Mouse (Mus musculus) kidney, postnatal 4 days (tissue): ENCODE data around the gene Theg.

Experiments used
- DNase-seq, 2 experiments: peaks; one replicate each; pipeline ENCODE4 v3.0.0; 2021; ENCODE audit warnings: mixed read lengths in 2 of 2

The Theg gene

GRCm38 (mm10) chr10:79594111-79594510 lies 7.0 kb upstream of the Theg start:
- DNase-seq, result no peak

DNA sequence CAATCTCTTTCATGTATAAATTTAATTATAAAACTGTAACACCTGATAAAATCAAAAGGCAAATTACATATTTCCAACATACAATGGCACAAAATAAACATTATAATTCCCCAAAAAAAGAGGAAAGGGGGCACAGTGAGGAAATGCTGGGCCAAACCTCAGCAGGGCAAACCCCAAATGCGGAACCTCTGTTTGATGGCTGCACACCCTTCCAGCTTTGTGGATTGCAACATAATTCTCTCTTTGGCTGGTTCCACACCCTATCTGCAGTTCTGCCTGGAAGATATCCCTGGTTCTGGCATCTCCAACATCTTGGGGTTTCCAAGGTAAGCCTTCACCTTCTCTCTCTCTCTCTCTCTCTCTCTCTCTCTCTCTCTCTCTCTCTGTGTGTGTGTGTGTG lies 3.6 kb upstream of the Theg start:
- no peak for DNase-seq

- DNase-seq, result no peak
These were observed 608 bp upstream of the Theg start for GRCm38 (mm10) chr10:79587752-79588126.

DNA sequence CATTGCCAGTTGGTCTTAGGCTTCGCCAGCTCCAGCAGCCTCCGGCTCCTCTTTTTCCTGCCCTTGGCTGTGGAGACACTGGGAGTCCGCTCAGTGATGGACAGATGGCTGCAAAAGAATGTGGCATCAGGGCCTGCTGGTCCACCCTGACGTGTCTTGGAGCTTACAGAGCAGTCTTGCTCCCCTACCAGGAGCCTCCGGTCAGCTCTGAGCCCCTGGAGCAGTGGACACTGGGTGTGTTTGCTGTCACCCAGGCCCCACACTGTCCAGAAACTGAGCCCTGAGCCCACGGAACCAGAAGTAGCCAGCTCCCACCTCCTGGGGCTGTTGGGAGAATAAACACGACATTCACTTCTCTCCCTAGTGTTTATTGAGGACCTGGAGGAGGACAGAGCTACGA lies 888 bp downstream of the Theg start:
- no peak for DNase-seq

GRCm38 (mm10) chr10:79585723-79586122 lies 1.4 kb downstream of the Theg start:
- no peak for DNase-seq

DNA sequence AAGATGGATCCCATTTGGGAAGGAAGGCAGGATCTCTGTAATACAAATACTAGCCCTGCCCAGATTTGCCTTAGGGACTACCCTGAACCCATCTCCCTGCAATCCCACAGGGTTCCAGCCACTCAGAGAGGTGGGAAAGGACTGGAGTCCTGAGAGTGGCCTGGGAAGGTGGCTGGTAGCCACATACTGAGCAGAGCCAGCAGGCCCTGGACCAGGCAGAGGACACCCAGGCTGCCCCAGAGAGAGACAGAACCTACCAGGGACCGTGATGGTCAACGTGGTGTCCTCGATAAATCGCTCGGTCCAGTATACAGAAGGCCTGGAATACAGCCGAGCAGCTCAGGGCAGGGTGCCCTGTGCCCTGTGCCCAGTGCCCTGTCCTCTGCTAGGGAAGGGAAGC lies 2.0 kb downstream of the Theg start:
- DNase-seq, result no peak

GRCm38 (mm10) chr10:79584426-79584825 lies 2.7 kb downstream of the Theg start:
- no peak for DNase-seq

DNA sequence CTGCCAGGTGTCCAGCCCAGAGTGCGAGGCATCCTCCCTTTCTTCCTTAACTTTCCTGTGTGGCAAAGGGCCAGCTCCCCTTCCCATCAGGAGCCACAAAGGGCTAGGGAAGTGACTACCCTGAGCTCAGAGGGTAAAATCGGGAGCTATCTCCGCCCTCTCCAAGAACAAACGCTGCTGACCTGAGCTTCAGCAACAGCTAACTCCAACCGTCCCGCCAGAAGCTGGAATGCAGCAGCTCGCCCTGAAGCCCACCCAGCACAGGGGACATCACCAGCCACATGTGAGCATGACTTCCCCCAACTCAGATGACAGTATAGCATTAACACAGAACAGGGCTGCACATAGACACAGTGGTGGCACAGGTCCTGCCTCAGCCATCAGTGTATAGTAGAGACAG lies 3.1 kb downstream of the Theg start:
- no peak for DNase-seq

DNA sequence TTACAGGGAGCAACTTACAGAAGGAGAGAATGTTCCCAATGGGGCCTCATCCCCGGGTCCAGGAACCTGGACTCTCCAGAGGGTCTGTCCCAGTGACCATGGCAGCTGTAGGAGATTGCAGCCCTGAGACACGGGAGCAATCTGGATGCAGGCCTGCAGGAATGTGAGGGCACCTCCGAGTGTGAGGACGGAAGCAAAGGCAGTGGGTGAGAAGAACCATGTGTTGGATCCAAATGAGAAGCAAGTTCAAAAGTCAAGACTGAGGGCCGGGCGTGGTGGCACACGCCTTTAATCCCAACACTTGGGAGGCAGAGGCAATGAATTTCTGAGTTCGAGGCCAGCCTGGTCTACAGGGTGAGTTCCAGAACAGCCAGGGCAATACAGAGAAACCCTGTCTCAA lies 5.6 kb downstream of the Theg start:
- no peak for DNase-seq

- DNase-seq, result peak; percentile 77 to 79
These were observed 6.3 kb downstream of the Theg start for GRCm38 (mm10) chr10:79580811-79581210.

GRCm38 (mm10) chr10:79580356-79580755 lies 6.8 kb downstream of the Theg start:
- DNase-seq, result no peak

DNA sequence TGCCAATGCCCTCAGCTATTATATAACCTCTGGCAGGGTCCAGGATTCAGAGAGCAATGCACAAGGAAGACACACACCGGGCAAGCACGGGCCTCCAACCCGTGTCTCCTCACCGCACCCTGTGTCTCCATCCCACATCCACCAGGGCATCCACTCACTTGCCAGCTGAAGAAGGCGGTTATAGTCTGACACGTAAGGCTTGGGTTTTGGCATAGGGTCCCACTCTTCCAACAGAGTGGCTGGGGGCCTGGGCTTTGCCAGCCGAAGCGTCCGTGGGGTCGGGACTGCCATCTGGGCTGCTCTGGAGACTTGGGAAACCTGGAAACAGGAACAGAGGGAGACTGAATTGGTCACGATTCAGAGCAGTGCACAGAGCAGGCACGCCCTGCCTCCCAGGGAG lies 7.3 kb downstream of the Theg start:
- no peak for DNase-seq

DNA sequence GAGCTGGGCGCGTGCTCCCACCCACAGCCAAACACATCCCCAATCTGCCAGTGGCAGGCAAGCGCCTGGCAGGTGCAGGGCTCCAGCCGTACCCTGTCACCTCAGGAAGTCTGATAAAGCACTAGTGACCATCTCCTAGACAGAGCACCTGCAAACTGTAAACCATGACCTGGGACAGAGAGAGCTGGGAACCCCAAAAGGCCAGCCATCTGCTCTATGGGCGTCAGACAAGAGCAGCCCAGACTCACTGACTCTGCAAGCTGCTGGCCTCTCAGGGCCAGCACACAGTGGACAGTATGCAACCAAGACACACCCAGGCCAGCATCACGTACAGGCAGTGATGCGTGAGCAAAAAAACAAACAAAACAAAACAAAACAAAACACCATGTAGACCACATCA lies 8.2 kb downstream of the Theg start:
- no peak for DNase-seq

DNA sequence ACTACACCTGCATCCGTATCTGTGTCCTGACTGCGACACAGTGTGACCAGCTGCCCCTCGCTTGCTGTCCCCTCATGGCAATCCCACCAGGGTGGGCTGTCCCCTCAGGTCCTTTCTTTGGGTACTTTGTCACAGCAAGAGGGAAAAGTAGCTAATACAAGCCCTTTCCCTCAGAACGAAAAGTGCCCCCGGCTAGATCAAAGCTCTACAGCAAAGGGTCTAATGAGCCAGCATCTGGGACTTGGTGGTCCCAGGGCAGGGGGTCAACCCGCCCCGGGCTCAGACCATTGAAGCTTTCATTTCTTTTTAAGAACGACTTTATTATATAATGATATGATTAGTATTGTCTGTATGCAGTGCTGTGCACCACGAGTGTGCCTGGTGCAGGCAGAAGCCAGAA lies 8.9 kb downstream of the Theg start:
- DNase-seq, result no peak

DNA sequence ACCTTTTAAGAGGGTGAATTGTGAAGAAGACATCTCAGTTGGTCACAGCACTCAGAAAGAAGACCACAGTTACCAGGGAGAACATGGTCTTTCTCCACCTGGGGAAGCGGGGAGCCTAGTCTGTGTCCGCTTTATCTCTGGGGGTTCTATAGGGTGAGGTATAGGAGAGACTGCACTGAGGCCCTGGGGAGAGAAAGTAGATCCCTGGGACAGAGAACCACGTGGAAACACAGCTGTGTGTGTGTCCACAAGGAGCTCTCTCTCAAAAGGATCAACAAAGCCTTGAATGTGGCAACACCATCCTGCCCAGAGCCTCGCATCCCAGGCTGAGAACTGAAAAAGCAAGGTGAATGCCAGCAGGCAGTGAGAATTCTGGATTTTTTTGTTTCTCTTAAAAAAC lies 9.8 kb downstream of the Theg start:
- DNase-seq, result no peak

GRCm38 (mm10) chr10:79575754-79576153 lies 11.4 kb downstream of the Theg start:
- DNase-seq, result no peak

DNA sequence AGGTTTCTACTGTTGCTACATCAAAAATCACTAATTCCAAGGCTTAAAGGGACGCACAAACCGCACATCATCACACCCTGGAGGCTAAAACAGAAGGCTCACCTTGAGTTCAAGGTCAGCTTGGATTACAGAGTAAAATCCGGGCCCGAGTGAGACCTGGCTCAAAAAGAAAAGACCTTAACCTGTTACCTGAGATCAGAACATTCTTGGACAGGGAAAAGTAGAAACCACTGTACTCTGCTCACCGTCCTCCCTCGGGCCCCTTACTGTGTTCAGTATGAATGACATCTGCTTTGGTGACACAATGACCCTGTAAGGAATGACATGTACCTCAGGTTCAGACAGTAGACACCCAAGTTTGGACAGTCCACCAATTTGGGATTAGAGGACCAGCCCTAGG lies 12.3 kb downstream of the Theg start:
- no peak for DNase-seq

DNA sequence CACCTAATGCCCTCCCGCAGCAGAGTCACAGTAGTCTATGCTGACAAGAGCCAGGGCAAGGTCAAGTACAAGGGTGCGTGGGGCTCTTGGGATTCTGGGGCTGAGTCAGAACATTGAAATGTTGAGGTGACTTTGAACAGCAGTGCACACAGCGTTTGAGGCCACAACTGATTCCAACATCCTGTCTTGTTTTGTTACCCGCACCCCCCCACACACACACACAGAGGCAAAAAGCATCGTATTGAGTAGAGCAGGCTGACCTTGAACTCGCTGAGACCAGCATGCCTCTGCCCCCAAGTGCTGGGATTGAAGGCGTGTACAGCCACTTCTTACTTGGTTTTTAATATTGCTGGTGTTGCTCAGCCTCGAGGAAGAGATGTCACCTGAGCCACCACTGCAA lies 12.8 kb downstream of the Theg start:
- DNase-seq, result no peak

- no peak for DNase-seq
These were observed 13.5 kb downstream of the Theg start for GRCm38 (mm10) chr10:79573611-79574010.

GRCm38 (mm10) chr10:79571314-79571713 lies 15.8 kb downstream of the Theg start:
- DNase-seq, result no peak

- DNase-seq, result no peak
These were observed 17.2 kb downstream of the Theg start for GRCm38 (mm10) chr10:79569921-79570320.

DNA sequence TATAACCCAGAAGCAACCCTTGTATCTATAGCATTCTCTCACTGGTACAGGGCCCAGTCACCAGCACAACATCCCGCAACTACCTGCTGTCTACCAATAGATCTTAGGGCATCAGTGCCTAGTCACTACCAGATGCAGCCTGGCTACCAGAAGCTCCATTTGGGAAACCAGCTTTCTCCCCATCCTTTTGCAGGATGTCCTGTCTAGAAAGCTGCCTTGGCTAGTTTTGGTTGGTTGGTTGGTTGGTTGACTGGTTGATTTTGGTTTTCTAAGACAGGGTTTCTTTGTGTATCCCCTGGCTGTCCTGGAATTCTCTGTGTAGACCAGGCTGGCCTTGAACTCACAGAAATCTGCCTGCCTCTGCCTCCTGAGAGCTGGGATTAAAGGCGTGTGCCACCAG lies 27.4 kb downstream of the Theg start:
- DNase-seq, result no peak

- DNase-seq, result peak in 1 of 2 experiments; percentile 0
These were observed 29.6 kb downstream of the Theg start for GRCm38 (mm10) chr10:79557496-79557895.

DNA sequence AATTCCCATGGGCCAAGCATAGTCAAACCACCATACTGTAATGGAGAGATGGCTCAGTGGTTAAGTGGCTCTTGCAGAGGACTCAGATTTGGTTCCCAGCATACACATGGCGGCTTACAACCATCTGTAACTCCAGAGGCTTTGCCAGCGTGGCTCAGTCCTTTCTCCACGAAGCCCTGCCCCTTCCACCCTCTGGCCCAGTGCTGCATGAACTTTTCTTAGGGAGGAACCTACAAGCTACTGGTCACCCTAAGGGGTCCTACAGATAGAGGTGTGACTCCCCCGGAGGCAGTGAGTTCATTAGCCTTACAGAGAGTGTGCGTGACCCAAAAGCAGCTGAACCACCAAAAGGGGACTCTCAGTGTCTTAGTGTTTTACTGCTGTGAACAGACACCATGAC lies 30.2 kb downstream of the Theg start:
- DNase-seq, result peak in 1 of 2 experiments; percentile 0

DNA sequence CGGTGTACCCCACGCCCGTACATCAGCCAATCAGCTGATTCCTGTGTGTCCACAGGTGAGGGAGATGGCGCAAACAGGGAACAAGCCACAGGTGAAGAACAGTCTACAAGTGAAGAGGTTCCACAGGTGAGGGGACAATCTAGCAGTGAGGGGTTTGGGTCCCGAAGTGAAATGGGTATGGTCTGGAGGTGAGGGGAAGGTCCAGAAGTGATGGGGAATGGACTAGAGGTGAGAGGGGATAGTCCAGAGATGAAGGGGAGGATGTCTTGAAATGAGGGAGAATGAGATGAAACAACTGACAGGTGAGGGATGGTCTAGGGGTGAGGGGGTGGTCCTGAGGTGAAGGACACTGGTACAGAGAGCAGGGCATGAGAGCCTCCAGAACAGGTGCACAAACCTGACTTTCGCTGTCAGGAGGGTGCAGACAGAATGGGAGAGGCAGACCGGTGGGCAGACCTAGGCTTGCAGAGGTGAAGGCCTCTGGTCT lies 31.9 kb downstream of the Theg start:
- no peak for DNase-seq
